Mouse (Mus musculus) MEL (cell line): Measurements from ENCODE around the gene Rsph3a. TPM values are rescaled to one million over a fixed set of nuclear protein-coding genes. Genes with fewer than 3 reads are reported as not detected.

ENCODE experiments used
- DNase-seq: peaks from one replicate; pipeline ENCODE4 v3.0.0; 2011; ENCODE audit warnings: low read depth, low spot score
- H3K27ac ChIP-seq: 2 replicates; pipeline ENCODE4 v1.5.1; 2012; ENCODE audit warnings: low read depth, mild to moderate bottlenecking, control low read depth, low read length, moderate library complexity; ENCODE audit not compliant: control insufficient read depth
- H3K27me3 ChIP-seq, 2 experiments: fragments of 150-350 bp in 1 of 2; sonication (generic) in 1 of 2; 2 replicates each; pipeline ENCODE4 v1.6.1; 2012; ENCODE audit warnings: low read length in 2 of 2, mild to moderate bottlenecking in 2 of 2, improper control_type of control experiment in 1 of 2, moderate library complexity in 1 of 2; ENCODE audit not compliant: insufficient read depth in 2 of 2, control insufficient read depth in 1 of 2
- H3K36me3 ChIP-seq, 2 experiments: 2 replicates each; pipeline ENCODE4 v1.6.1; 2012 to 2014; ENCODE audit warnings: low read length in 2 of 2, improper control_type of control experiment in 1 of 2, inconsistent platforms in 1 of 2, mild to moderate bottlenecking in 1 of 2; ENCODE audit not compliant: insufficient read depth in 2 of 2, control insufficient read depth in 1 of 2
- H3K4me1 ChIP-seq, 2 experiments: fragments of 150-350 bp in 1 of 2; sonication (generic) in 1 of 2; 2 replicates each; pipeline ENCODE4 v1.6.1; 2012; ENCODE audit warnings: low read length in 2 of 2, improper control_type of control experiment in 1 of 2, mild to moderate bottlenecking in 1 of 2; ENCODE audit not compliant: insufficient read depth in 2 of 2, control insufficient read depth in 1 of 2
- H3K4me3 ChIP-seq, 2 experiments: fragments of 150-350 bp in 1 of 2; sonication (generic) in 1 of 2; 2 replicates each; pipeline ENCODE4 v1.5.1; 2012; ENCODE audit warnings: low read depth in 2 of 2, low read length in 2 of 2, mild to moderate bottlenecking in 2 of 2, moderate library complexity in 2 of 2, control low read depth in 1 of 2, improper control_type of control experiment in 1 of 2; ENCODE audit not compliant: control insufficient read depth in 1 of 2, insufficient read depth in 1 of 2
- H3K79me2 ChIP-seq: 2 replicates; pipeline ENCODE4 v1.6.1; 2012; ENCODE audit warnings: mild to moderate bottlenecking, low read length, moderate library complexity; ENCODE audit not compliant: control insufficient read depth, poor library complexity, insufficient read depth
- H3K9ac ChIP-seq: 2 replicates; pipeline ENCODE4 v1.6.1; 2012; ENCODE audit warnings: low read depth, mild to moderate bottlenecking, control low read depth, low read length, moderate library complexity; ENCODE audit not compliant: control insufficient read depth, poor library complexity, severe bottlenecking
- H3K9me3 ChIP-seq: fragments of 150-350 bp; sonication (generic); replicated peaks from 2 replicates; pipeline ENCODE4 v1.6.1; 2012; ENCODE audit warnings: mild to moderate bottlenecking, low read length, improper control_type of control experiment, moderate library complexity; ENCODE audit not compliant: insufficient read depth
- BHLHE40 ChIP-seq: IDR thresholded peaks from 2 replicates; pipeline ENCODE4 v1.6.1; 2012; ENCODE audit warnings: low read depth, mild to moderate bottlenecking, inconsistent platforms, low read length, improper control_type of control experiment, borderline replicate concordance
- CHD2 ChIP-seq: IDR thresholded peaks from 2 replicates; pipeline ENCODE4 v1.6.1; 2011; ENCODE audit warnings: low read length, improper control_type of control experiment
- CTCF ChIP-seq, 3 experiments: IDR thresholded peaks in 2 of 3; conservative IDR thresholded peaks in 1 of 3; 2 replicates each; pipeline ENCODE4 v1.5.1; 2011 to 2012; ENCODE audit warnings: low read length in 3 of 3, low read depth in 2 of 3, mild to moderate bottlenecking in 2 of 3, improper control_type of control experiment in 1 of 3, inconsistent platforms in 1 of 3, mixed read lengths in 1 of 3, moderate library complexity in 1 of 3; ENCODE audit not compliant: control insufficient read depth in 1 of 3, insufficient read depth in 1 of 3, poor library complexity in 1 of 3, severe bottlenecking in 1 of 3
- E2F4 ChIP-seq: IDR thresholded peaks from 2 replicates; pipeline ENCODE4 v1.6.1; 2011; ENCODE audit warnings: low read depth, low read length, improper control_type of control experiment, borderline replicate concordance
- ELF1 ChIP-seq: IDR thresholded peaks from 2 replicates; pipeline ENCODE4 v1.6.1; 2014; ENCODE audit warnings: low read depth, mild to moderate bottlenecking, inconsistent platforms, low read length, improper control_type of control experiment, moderate library complexity
- EP300 ChIP-seq, 2 experiments: IDR thresholded peaks; 2 replicates each; pipeline ENCODE4 v1.6.1; 2011; ENCODE audit warnings: improper control_type of control experiment in 2 of 2, low read length in 2 of 2, low read depth in 1 of 2, mild to moderate bottlenecking in 1 of 2
- ETS1 ChIP-seq: IDR thresholded peaks from 2 replicates; pipeline ENCODE4 v1.6.1; 2012; ENCODE audit warnings: low read depth, mild to moderate bottlenecking, inconsistent platforms, low read length, improper control_type of control experiment, moderate library complexity
- GABPA ChIP-seq: IDR thresholded peaks from 2 replicates; pipeline ENCODE4 v1.6.1; 2012; ENCODE audit warnings: low read depth, mild to moderate bottlenecking, inconsistent platforms, low read length, improper control_type of control experiment, moderate library complexity
- GATA1 ChIP-seq: IDR thresholded peaks from 2 replicates; pipeline ENCODE4 v1.6.1; 2011; ENCODE audit warnings: low read depth, low read length, improper control_type of control experiment
- JUND ChIP-seq: IDR thresholded peaks from 2 replicates; pipeline ENCODE4 v1.6.1; 2011; ENCODE audit warnings: low read depth, mild to moderate bottlenecking, improper control_type of control experiment, low read length
- KAT2A ChIP-seq: conservative IDR thresholded peaks from 2 replicates; pipeline ENCODE4 v1.6.1; 2012; ENCODE audit warnings: low read depth, low read length, improper control_type of control experiment, inconsistent platforms
- MAFK ChIP-seq: IDR thresholded peaks from 2 replicates; pipeline ENCODE4 v1.6.1; 2011; ENCODE audit warnings: low read depth, mild to moderate bottlenecking, low read length, improper control_type of control experiment, borderline replicate concordance
- MAX ChIP-seq: IDR thresholded peaks from 2 replicates; pipeline ENCODE4 v1.6.1; 2011; ENCODE audit warnings: low read length, improper control_type of control experiment
- MAZ ChIP-seq: IDR thresholded peaks from 2 replicates; pipeline ENCODE4 v1.6.1; 2012; ENCODE audit warnings: low read depth, mild to moderate bottlenecking, inconsistent platforms, low read length, improper control_type of control experiment
- MEF2A ChIP-seq: IDR thresholded peaks from 2 replicates; pipeline ENCODE4 v1.6.1; 2014; ENCODE audit warnings: low read depth, mild to moderate bottlenecking, inconsistent platforms, low read length, improper control_type of control experiment; ENCODE audit not compliant: poor library complexity, insufficient replicate concordance, severe bottlenecking; ENCODE audit errors: extremely low read depth
- MXI1 ChIP-seq: IDR thresholded peaks from 2 replicates; pipeline ENCODE4 v1.6.1; 2011; ENCODE audit warnings: mild to moderate bottlenecking, low read depth, low read length, improper control_type of control experiment
- MYB ChIP-seq: IDR thresholded peaks from 2 replicates; pipeline ENCODE4 v1.6.1; 2011; ENCODE audit warnings: mild to moderate bottlenecking, low read depth, low read length, improper control_type of control experiment
- MYC ChIP-seq: IDR thresholded peaks from 2 replicates; pipeline ENCODE4 v1.6.1; 2011; ENCODE audit warnings: low read depth, mild to moderate bottlenecking, low read length, improper control_type of control experiment, moderate library complexity
- NELFE ChIP-seq: IDR thresholded peaks from 2 replicates; pipeline ENCODE4 v1.6.1; 2011; ENCODE audit warnings: low read depth, low read length, improper control_type of control experiment
- NRF1 ChIP-seq: IDR thresholded peaks from 2 replicates; pipeline ENCODE4 v1.6.1; 2014; ENCODE audit warnings: low read depth, mild to moderate bottlenecking, inconsistent platforms, low read length, improper control_type of control experiment, moderate library complexity; ENCODE audit not compliant: poor library complexity, insufficient read depth, severe bottlenecking
- POLR2A ChIP-seq, 2 experiments: IDR thresholded peaks; 2 replicates each; pipeline ENCODE4 v1.6.1; 2011 to 2012; ENCODE audit warnings: low read length in 2 of 2, mild to moderate bottlenecking in 2 of 2, control low read depth in 1 of 2, improper control_type of control experiment in 1 of 2, low read depth in 1 of 2, moderate library complexity in 1 of 2; ENCODE audit not compliant: control insufficient read depth in 1 of 2, insufficient read depth in 1 of 2, poor library complexity in 1 of 2
- RAD21 ChIP-seq: IDR thresholded peaks from 2 replicates; pipeline ENCODE4 v1.6.1; 2011; ENCODE audit warnings: mild to moderate bottlenecking, low read depth, low read length, improper control_type of control experiment
- RCOR1 ChIP-seq: IDR thresholded peaks from 2 replicates; pipeline ENCODE4 v1.6.1; 2012; ENCODE audit warnings: low read depth, mild to moderate bottlenecking, inconsistent platforms, low read length, improper control_type of control experiment
- SIN3A ChIP-seq: IDR thresholded peaks from 2 replicates; pipeline ENCODE4 v1.6.1; 2012; ENCODE audit warnings: low read length, improper control_type of control experiment, inconsistent platforms
- SMC3 ChIP-seq: IDR thresholded peaks from 2 replicates; pipeline ENCODE4 v1.6.1; 2011; ENCODE audit warnings: low read depth, low read length, improper control_type of control experiment
- TBP ChIP-seq: IDR thresholded peaks from 2 replicates; pipeline ENCODE4 v1.8.0; 2011; ENCODE audit warnings: low read depth, low read length, improper control_type of control experiment
- TCF12 ChIP-seq: IDR thresholded peaks from 2 replicates; pipeline ENCODE4 v1.6.1; 2014; ENCODE audit warnings: low read depth, mild to moderate bottlenecking, inconsistent platforms, low read length, improper control_type of control experiment, moderate library complexity
- UBTF ChIP-seq: IDR thresholded peaks from 2 replicates; pipeline ENCODE4 v1.6.1; 2012; ENCODE audit warnings: low read depth, mild to moderate bottlenecking, inconsistent platforms, low read length, improper control_type of control experiment, moderate library complexity, borderline replicate concordance; ENCODE audit not compliant: insufficient read depth
- ZC3H11A ChIP-seq: IDR thresholded peaks from 2 replicates; pipeline ENCODE4 v1.6.1; 2012; ENCODE audit warnings: low read depth, mild to moderate bottlenecking, inconsistent platforms, low read length, improper control_type of control experiment
- ZKSCAN1 ChIP-seq: IDR thresholded peaks from 2 replicates; pipeline ENCODE4 v1.6.1; 2012; ENCODE audit warnings: low read depth, mild to moderate bottlenecking, inconsistent platforms, low read length, improper control_type of control experiment, moderate library complexity
- ZMIZ1 ChIP-seq: IDR thresholded peaks from 2 replicates; pipeline ENCODE4 v1.6.1; 2012; ENCODE audit warnings: low read depth, mild to moderate bottlenecking, inconsistent platforms, low read length, improper control_type of control experiment, moderate library complexity
- polyA plus RNA-seq, 2 experiments: library from polyadenylated mRNA; stranded (reverse) in 1 of 2; unstranded in 1 of 2; fragments of >175 nt in 1 of 2; fragments of >200 nt in 1 of 2; gene quantifications; 2 replicates each; pipeline versions ENCODE4 v1.2.1 to v1.2.4; 2012; ENCODE audit warnings: low replicate concordance in 2 of 2, low read depth in 1 of 2; ENCODE audit not compliant: insufficient read length in 2 of 2, insufficient read depth in 1 of 2, missing spikeins in 1 of 2
- total RNA-seq: library from RNA; depleted of rRNA; stranded (reverse); fragments of 300-350 nt; gene quantifications from 2 replicates; pipeline ENCODE4 v1.2.3, GENCODE M21; 2012

The Rsph3a gene
- total and polyA plus RNA-seq, 3 experiments = 18.7 to 37.4 TPM; not detected in 1

- TF ChIP-seq SMC3 (0 out of 2 replicates have a peak, but pooled peaks have one; percentile 1), TCF12 (no peak), CHD2 (no peak), TBP (peak; percentile 60), CTCF (IDR thresholded peaks at IDR 0.05 in 2 of 3, conservative IDR thresholded peaks at IDR 0.05 in 1 of 3; ENCODE audit: control insufficient read depth in 1 of 3, insufficient read depth in 1 of 3, low read depth in 2 of 3, low read length in 3 of 3, poor library complexity in 1 of 3, severe bottlenecking in 1 of 3) (no peak), JUND (no peak), POLR2A (IDR thresholded peaks at IDR 0.05; ENCODE audit: control insufficient read depth in 1 of 2, insufficient read depth in 1 of 2, low read depth in 1 of 2, low read length in 2 of 2, poor library complexity in 1 of 2) (peak; percentile 41 to 69; a peak in 2 of 4 replicates), ZC3H11A (no peak), BHLHE40 (no peak), SIN3A (no peak; the same call in 1 of the 2 replicates), ZKSCAN1 (no peak), GATA1 (no peak)
Observed at GRCm38 (mm10) chr17:7925413-7926160, 19.8 kb upstream of the Rsph3a start, which contains the start of gene Tagap (continued).

GRCm38 (mm10) chr17:7927582-7928535 is 17.6 kb upstream of the Rsph3a start:
- H3K27ac ChIP-seq = no peak overlapping the region
- no peak overlapping the region for H3K4me3 ChIP-seq
- no peaks in the 10 kb centered on the region for H3K9me3 ChIP-seq
- peak; percentile 88 for DNase-seq
- H3K36me3 ChIP-seq = peaks cover 1 to 27% of the 10 kb centered on the region in 2 experiments; a peak in 3 of 4 replicates
- H3K9ac ChIP-seq = no peak overlapping the region
- H3K79me2 ChIP-seq = peaks cover 3% of the 10 kb centered on the region; the same call in 1 of the 2 replicates
- H3K27me3 ChIP-seq = no peaks in the 10 kb centered on the region
- H3K4me1 ChIP-seq = peaks cover 13 to 21% of the 10 kb centered on the region in 2 experiments
- TF ChIP-seq NELFE (no peak), MAFK (no peak), ZMIZ1 (no peak), NRF1 (no peak), KAT2A (no peak), MYB (no peak), E2F4 (no peak), GABPA (no peak), RAD21 (peak; percentile 52), SIN3A (0 out of 2 replicates have a peak, but pooled peaks have one; percentile 43), TBP (no peak), ZC3H11A (peak; percentile 45), CHD2 (no peak), RCOR1 (no peak; the same call in 1 of the 2 replicates), MEF2A (no peak), BHLHE40 (no peak), ELF1 (no peak), EP300 (IDR thresholded peaks at IDR 0.05; ENCODE audit: low read depth in 1 of 2, low read length in 2 of 2) (peak; percentile 8 to 59; a peak in 3 of 4 replicates), MXI1 (peak; percentile 38; the same call in 1 of the 2 replicates), UBTF (no peak), ETS1 (peak; percentile 36; the same call in 1 of the 2 replicates), POLR2A (IDR thresholded peaks at IDR 0.05; ENCODE audit: control insufficient read depth in 1 of 2, insufficient read depth in 1 of 2, low read depth in 1 of 2, low read length in 2 of 2, poor library complexity in 1 of 2) (no peak), MYC (no peak), MAZ (no peak), MAX (no peak)
